Mouse (Mus musculus) liver, postnatal 0 days (tissue): ENCODE measurements around the gene Aldh6a1.

Experiments
- CTCF ChIP-seq: sonication (generic); IDR thresholded peaks from 2 replicates; pipeline ENCODE4 v1.5.1; 2016; ENCODE audit warnings: antibody characterized with exemption, low read depth
- EP300 ChIP-seq: IDR thresholded peaks from 2 replicates; pipeline ENCODE4 v1.6.1; 2016; ENCODE audit warnings: antibody characterized with exemption, low read depth, mild to moderate bottlenecking

- TF ChIP-seq CTCF (no peak), EP300 (no peak)
Observed at GRCm38 (mm10) chr12:84423990-84424389, 26.8 kb downstream of the Aldh6a1 start.
